Comparison of ENCODE assay signal across 18 mouse cellular contexts in the genomic region with DNA sequence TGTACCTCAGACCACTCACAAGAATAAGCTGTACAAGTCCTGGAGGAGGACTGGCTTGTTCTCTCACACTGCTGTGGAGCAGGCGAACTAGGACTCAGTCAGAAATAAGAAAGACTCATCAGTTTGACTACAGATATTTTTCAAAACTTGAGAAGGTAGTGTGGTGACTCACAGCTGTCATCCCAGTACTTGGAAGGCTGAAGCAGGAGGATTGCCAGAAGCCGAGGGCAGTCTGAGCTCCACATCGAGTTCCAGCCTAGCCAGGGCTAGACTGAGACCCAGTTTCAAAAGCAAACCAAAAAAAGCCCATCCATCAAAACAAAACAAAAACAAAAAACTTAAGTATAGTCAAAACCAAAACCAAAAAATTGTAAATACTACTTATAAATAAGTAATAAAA.
"Had no signal": no experiment of that assay in that cellular context is flagged by ENCODE, and none has a peak within 500 bp of the region (broad histone marks: within the 10 kb centered on the region; RNA-seq: fewer than 3 reads in every experiment).

No protein-coding gene starts in this region.

- H3K9me3 ChIP-seq: kidney, embryonic 15.5 days; liver, embryonic 13.5 days; megakaryocyte, embryonic 14.5 days; midbrain, embryonic 10.5 days; midbrain, embryonic 13.5 days; neural tube, embryonic 13.5 days had no signal

- DNase-seq: kidney, adult 8-10 months; kidney, postnatal 10 days; kidney, postnatal 36 days; layer of hippocampus, adult 9-11 months; liver, embryonic 13.5 days; lung, embryonic 14.5 days; lung, postnatal 10 days; lung, postnatal 36 days; retina, postnatal 1 day; right cerebral cortex, postnatal 25 days; thymus, postnatal 25 days had no signal

- H3K4me1 ChIP-seq: kidney, embryonic 15.5 days; liver, embryonic 13.5 days; midbrain, embryonic 13.5 days; neural tube, embryonic 13.5 days had no signal

- H3K27me3 ChIP-seq: kidney, embryonic 15.5 days; megakaryocyte, embryonic 14.5 days; midbrain, embryonic 13.5 days; neural tube, embryonic 13.5 days had no signal

- H3K4me2 ChIP-seq: kidney, embryonic 15.5 days; liver, embryonic 13.5 days; lung, embryonic 14.5 days; midbrain, embryonic 13.5 days; neural tube, embryonic 13.5 days had no signal

- H3K36me3 ChIP-seq: kidney, embryonic 15.5 days; liver, embryonic 13.5 days; midbrain, embryonic 10.5 days; midbrain, embryonic 13.5 days; neural tube, embryonic 13.5 days had no signal

- H3K4me3 ChIP-seq: kidney, embryonic 15.5 days; liver, embryonic 13.5 days; megakaryocyte, embryonic 14.5 days; midbrain, embryonic 10.5 days; midbrain, embryonic 13.5 days; myocyte; neural tube, embryonic 13.5 days had no signal

- H3K27ac ChIP-seq: kidney, embryonic 15.5 days; liver, embryonic 13.5 days; midbrain, embryonic 10.5 days; midbrain, embryonic 13.5 days; neural tube, embryonic 13.5 days had no signal

- H3K9ac ChIP-seq: kidney, embryonic 15.5 days; liver, embryonic 13.5 days; lung, embryonic 14.5 days; midbrain, embryonic 13.5 days; neural tube, embryonic 13.5 days had no signal

- ATAC-seq: midbrain, embryonic 13.5 days; midbrain, embryonic 16.5 days had no signal
